Mouse (Mus musculus) CH12F3 (cell line): ENCODE measurements around the gene Gkn3.

Source experiments
- in situ Hi-C: fragments of 300-500 bp; cut with MboI; formaldehyde crosslinking; loops from 2 replicates; pipeline ENCODE4 v1.14.3; 2020; ENCODE audit warnings: low sequenced_read_pairs

Gene Gkn3

DNA sequence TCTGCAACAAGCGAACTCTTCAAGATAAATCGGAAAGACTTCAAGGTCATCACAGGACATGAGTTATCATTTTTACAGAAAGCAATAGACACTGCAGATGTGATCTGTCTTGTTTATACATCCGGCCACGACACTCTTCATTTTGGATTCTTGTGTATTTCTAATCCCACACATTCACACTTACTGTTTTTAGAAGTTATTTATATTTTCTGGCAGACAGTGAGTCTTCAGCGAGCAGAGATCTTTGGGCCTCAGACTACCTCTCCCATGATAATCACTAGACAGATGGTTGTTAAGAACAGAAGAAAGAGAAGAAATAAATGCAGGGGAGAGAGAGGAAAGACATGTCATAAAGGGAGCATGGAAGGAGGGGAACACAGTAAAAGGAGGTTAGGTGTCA is 19.5 kb downstream of the Gkn3 start:
- in situ Hi-C loops = no loop called here

DNA sequence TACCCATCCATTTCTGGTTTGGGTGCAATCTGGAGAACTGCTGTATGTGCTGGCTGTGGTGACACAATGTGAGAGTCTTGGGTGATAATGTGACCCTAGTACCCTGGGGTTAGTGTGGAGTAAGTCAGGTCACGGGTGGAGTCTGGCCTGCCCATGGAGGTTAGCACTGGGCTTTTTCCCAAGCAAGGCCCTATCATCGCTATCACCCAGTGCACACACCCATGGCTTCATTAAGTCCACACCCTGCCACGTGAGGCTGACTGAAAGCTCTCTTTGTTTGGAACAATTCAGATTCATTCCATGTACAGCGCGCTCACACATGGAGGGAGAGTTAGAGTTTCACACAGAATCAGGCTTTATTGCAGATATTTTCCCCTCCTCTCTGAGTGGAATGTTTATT is 34.3 kb downstream of the Gkn3 start:
- in situ Hi-C loops = no loop called here

DNA sequence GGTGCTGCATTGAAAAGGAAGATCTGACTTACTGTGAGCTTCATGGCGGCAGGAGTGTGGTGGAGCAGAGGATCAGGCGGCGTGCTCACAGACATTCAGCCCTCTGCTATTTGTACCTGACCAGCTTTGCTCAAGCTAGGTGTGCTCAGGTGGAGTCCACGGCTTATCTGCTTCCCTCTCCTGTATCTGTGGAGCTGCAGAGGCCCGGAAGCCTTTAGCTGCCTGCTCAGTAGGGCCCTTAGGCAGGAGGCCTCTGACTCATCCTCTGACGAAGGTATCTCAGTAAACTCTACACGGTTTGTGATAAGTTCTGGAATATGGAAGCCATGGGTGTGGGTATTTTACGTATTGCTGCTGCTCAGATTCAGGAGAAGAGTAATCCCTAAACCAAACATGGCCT is 37.9 kb downstream of the Gkn3 start, which contains the start of gene Gkn1:
Gkn1 (minus strand) TSS at position 114 of the 400 bp plus-strand sequence.
- in situ Hi-C loops = no loop called here

DNA sequence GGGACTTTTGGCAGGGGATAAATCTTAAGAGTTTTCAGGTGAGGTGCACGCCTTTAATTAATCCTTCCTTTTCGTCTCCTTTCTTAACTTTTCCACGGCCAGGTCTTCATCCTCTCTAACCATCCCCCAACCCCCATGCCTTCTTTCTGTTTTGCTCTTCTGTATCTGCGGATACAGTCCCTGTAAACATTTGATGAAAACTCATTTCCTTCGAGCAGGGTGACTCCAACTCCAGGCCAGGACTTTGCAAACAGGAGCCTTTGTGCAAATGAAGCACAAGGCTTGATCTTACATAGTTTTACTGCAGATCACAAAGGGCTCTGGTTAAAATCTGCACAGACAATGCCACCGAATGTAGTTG is 52.8 kb downstream of the Gkn3 start:
- in situ Hi-C loops = no loop called here

DNA sequence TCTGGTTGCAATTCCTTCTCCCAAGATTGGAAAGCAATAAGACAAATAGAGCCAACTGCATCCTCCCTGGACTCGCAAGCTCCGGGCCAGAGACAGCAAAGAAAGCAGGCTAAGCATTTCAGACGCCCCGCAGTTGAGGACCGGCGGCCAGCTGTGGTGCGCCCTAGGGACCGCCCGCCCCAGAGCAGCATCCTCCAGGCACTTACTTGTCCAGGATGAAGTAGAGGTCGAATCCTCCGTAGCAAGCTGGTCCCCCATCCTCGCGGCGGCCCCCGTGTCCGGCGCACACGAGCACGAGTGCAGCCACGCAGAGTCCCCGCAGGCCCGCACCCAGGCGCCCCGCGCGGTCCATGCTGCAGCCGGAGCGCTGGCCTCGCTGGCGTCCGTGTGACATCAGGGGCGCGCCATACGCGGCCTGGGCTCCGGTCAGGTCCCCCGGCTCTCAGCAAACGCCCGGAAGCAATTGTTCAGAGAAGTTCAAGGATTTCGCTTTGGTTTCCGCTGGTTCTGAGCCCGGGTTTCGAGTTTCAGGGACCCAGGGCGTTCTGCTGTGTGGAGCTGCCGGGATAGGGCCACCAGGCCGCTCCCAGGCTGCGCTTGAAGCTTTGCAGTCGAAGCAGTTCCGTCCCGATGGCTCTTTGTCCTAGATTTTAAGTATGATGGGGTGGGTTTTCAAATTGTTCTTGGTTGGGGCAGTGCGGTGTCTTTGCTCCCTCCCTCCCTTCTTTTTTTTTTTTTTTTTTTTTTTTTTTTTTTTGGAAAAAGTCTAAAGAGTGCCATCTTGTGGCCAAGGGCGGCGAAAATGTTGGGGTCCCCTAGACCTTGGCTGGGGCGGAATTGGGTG is 53.4 kb downstream of the Gkn3 start, which contains the start of gene Antxr1:
Antxr1 (minus strand) TSS at position 731 of the 844 bp plus-strand sequence.
- in situ Hi-C loops = no loop called here

DNA sequence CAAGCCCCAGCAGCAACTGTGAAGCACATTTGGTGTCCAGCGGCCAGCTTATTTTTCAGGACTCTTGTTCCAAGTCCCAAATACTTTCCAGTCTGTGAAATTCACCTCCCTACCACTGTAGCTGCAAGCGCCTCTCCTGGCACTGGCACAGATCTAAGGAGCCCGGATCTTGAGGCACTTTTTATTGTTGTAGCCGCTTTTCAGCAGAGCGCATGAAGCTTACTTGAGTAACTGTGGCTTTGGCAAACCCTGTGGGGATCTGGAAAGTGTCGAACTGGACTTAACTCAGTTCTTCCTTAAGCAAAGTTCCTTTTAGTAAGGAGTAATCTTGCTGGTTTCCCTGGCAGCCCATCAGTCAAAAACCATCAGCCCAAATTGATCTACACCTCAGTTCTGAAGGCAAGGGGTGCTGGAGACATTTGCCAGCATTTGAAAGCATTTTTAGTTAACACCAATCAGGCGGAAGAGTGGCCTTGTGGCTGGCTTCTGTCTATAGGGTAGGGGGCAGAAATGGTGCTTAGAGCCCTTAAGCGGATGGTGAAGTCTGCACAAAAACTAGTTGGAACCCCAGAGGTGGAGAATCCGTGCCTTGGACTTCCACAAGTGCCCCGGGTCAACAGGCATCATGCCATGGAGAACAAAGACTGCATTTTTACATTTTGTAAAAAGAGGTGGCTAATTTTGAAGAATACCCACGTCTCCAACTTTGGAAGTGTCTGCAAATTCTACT is 54.2 kb downstream of the Gkn3 start:
- in situ Hi-C loops = no loop called here
